Mouse (Mus musculus) limb, embryonic 15.5 days (tissue): ENCODE results near the gene Rad51b. TPM values are rescaled to one million over a fixed set of nuclear protein-coding genes. Genes with fewer than 3 reads are reported as not detected.

Experiments
- ATAC-seq: fragments of 200-750 bp; cut with Nextera tagmentation; 2 replicates; pipeline ENCODE4 v1.8.0; 2017; ENCODE audit warnings: low read depth, moderate TSS enrichment; ENCODE audit not compliant: insufficient number of reproducible peaks, low FRiP score, low TSS enrichment
- H3K27ac ChIP-seq: fragments of 300-500 bp; sonication (generic); 2 replicates; pipeline ENCODE4 v1.5.1; 2015; ENCODE audit warnings: moderate library complexity, mild to moderate bottlenecking, inconsistent platforms
- H3K27me3 ChIP-seq: fragments of 300-500 bp; sonication (generic); 2 replicates; pipeline ENCODE4 v1.6.1; 2015; ENCODE audit warnings: inconsistent platforms
- H3K36me3 ChIP-seq: fragments of 300-500 bp; sonication (generic); 2 replicates; pipeline ENCODE4 v1.6.1; 2015; ENCODE audit warnings: inconsistent platforms
- H3K4me1 ChIP-seq: fragments of 300-500 bp; sonication (generic); 2 replicates; pipeline ENCODE4 v1.6.1; 2015; ENCODE audit warnings: inconsistent platforms
- H3K4me2 ChIP-seq: fragments of 300-500 bp; sonication (generic); 2 replicates; pipeline ENCODE4 v1.6.1; 2015; ENCODE audit warnings: mild to moderate bottlenecking, inconsistent platforms
- H3K4me3 ChIP-seq: fragments of 300-500 bp; sonication (generic); 2 replicates; pipeline ENCODE4 v1.5.1; 2015; ENCODE audit warnings: mild to moderate bottlenecking, inconsistent platforms
- H3K9ac ChIP-seq: fragments of 300-500 bp; sonication (generic); 2 replicates; pipeline ENCODE4 v1.6.1; 2015; ENCODE audit warnings: inconsistent platforms
- H3K9me3 ChIP-seq: fragments of 300-500 bp; sonication (generic); 2 replicates; pipeline ENCODE4 v1.6.1; 2016; ENCODE audit warnings: inconsistent platforms
- WGBS: fragments of 180-500 bp; shearing (Covaris S2); methylation state at CpG from one replicate; pipeline ENCODE4 v1.1.7; 2015; 5-methylcytosine and 5-hydroxymethylcytosine counted together
- polyA plus RNA-seq: library from polyadenylated mRNA; unstranded; fragments of >200 nt; fragmentation: Nextera tagmentation; extraction: Ambion mirVana; gene quantifications from 2 replicates; pipeline ENCODE4 v1.2.1, GENCODE M21; 2015

Gene Rad51b
- polyA plus RNA-seq, 1 experiment from 2014 or later, result 5.2 TPM

- H3K9me3 ChIP-seq, result no peaks in the 10 kb centered on the region
- no peaks in the 10 kb centered on the region for H3K27me3 ChIP-seq
- 84% methylated on average over 1 of the region's 1 CpGs for WGBS
- H3K36me3 ChIP-seq, result no peaks in the 10 kb centered on the region
- peaks cover 17% of the 10 kb centered on the region; the same call in 1 of the 2 replicates for H3K4me1 ChIP-seq
- no peak overlapping the region for H3K4me3 ChIP-seq
- H3K4me2 ChIP-seq, result no peak overlapping the region
- H3K9ac ChIP-seq, result no peak overlapping the region
- ATAC-seq, result no peak
- H3K27ac ChIP-seq, result no peak overlapping the region
Observed at GRCm38 (mm10) chr12:79619009-79619408, 321.9 kb downstream of the Rad51b start.

GRCm38 (mm10) chr12:79620693-79621092 is 323.6 kb downstream of the Rad51b start:
- H3K4me3 ChIP-seq, result no peak overlapping the region
- WGBS, result 54% methylated on average over 5 of the region's 5 CpGs
- ATAC-seq, result no peak

GRCm38 (mm10) chr12:79623308-79623707 is 326.2 kb downstream of the Rad51b start:
- peaks cover 12% of the 10 kb centered on the region; the same call in 1 of the 2 replicates for H3K4me1 ChIP-seq
- H3K27ac ChIP-seq, result no peak overlapping the region
- H3K9ac ChIP-seq, result no peak overlapping the region
- no peak overlapping the region for H3K4me2 ChIP-seq
- no peaks in the 10 kb centered on the region for H3K9me3 ChIP-seq
- no peak overlapping the region for H3K4me3 ChIP-seq
- WGBS, result 91% methylated on average over 1 of the region's 1 CpGs
- ATAC-seq, result no peak
- no peaks in the 10 kb centered on the region for H3K27me3 ChIP-seq
- H3K36me3 ChIP-seq, result no peaks in the 10 kb centered on the region

More at GRCm38 (mm10) chr12:79620693-79621092, 323.6 kb downstream of the Rad51b start:
- H3K4me1 ChIP-seq, result peaks cover 4% of the 10 kb centered on the region; the same call in 1 of the 2 replicates
- H3K9me3 ChIP-seq, result no peaks in the 10 kb centered on the region
- H3K27ac ChIP-seq, result no peak overlapping the region
- no peak overlapping the region for H3K9ac ChIP-seq
- H3K36me3 ChIP-seq, result no peaks in the 10 kb centered on the region
- H3K27me3 ChIP-seq, result no peaks in the 10 kb centered on the region
- H3K4me2 ChIP-seq, result no peak overlapping the region

- Histone ChIP-seq H3K4me3 (no peak overlapping the region), H3K9ac (no peak overlapping the region), H3K27ac (peak overlapping the region; percentile 47), H3K9me3 (no peaks in the 10 kb centered on the region), H3K27me3 (no peaks in the 10 kb centered on the region), H3K4me1 (peaks cover 12% of the 10 kb centered on the region; the same call in 1 of the 2 replicates), H3K36me3 (no peaks in the 10 kb centered on the region), H3K4me2 (no peak overlapping the region)
- ATAC-seq, result no peak
- WGBS, result 34% methylated on average over 7 of the region's 7 CpGs
Observed at GRCm38 (mm10) chr12:79625699-79626554, 328.8 kb downstream of the Rad51b start.

- Histone ChIP-seq H3K27me3 (no peaks in the 10 kb centered on the region), H3K27ac (peak overlapping the region; percentile 47; the same call in 1 of the 2 replicates), H3K9me3 (no peaks in the 10 kb centered on the region), H3K4me3 (no peak overlapping the region), H3K9ac (no peak overlapping the region), H3K36me3 (no peaks in the 10 kb centered on the region), H3K4me2 (no peak overlapping the region), H3K4me1 (peaks cover 12% of the 10 kb centered on the region; the same call in 1 of the 2 replicates)
- 68% methylated on average over 4 of the region's 4 CpGs for WGBS
- no peak for ATAC-seq
Observed at GRCm38 (mm10) chr12:79626555-79627080, 329.5 kb downstream of the Rad51b start.

- WGBS, result 58% methylated on average over 4 of the region's 4 CpGs
- Histone ChIP-seq H3K4me3 (no peak overlapping the region), H3K36me3 (no peaks in the 10 kb centered on the region), H3K9me3 (no peaks in the 10 kb centered on the region), H3K4me2 (no peak overlapping the region), H3K27me3 (no peaks in the 10 kb centered on the region), H3K9ac (no peak overlapping the region), H3K27ac (0 out of 2 replicates have a peak overlapping the region, but pooled peaks have one; percentile 27), H3K4me1 (peaks cover 12% of the 10 kb centered on the region; the same call in 1 of the 2 replicates)
- ATAC-seq, result no peak
Observed at GRCm38 (mm10) chr12:79627351-79628120, 330.5 kb downstream of the Rad51b start.

- no peak for ATAC-seq
- H3K9ac ChIP-seq, result no peak overlapping the region
- H3K36me3 ChIP-seq, result no peaks in the 10 kb centered on the region
- WGBS, result 69% methylated on average over 5 of the region's 5 CpGs
- H3K27ac ChIP-seq, result 0 out of 2 replicates have a peak overlapping the region, but pooled peaks have one; percentile 27
- H3K9me3 ChIP-seq, result no peaks in the 10 kb centered on the region
- H3K4me1 ChIP-seq, result peaks cover 12% of the 10 kb centered on the region; the same call in 1 of the 2 replicates
- H3K27me3 ChIP-seq, result no peaks in the 10 kb centered on the region
- H3K4me3 ChIP-seq, result no peak overlapping the region
- H3K4me2 ChIP-seq, result no peak overlapping the region
Observed at GRCm38 (mm10) chr12:79628121-79628774, 331.2 kb downstream of the Rad51b start.

- WGBS, result 84% methylated on average over 7 of the region's 7 CpGs
- H3K9ac ChIP-seq, result no peak overlapping the region
- H3K9me3 ChIP-seq, result no peaks in the 10 kb centered on the region
- H3K36me3 ChIP-seq, result no peaks in the 10 kb centered on the region
- no peak for ATAC-seq
- H3K4me3 ChIP-seq, result no peak overlapping the region
- peaks cover 12% of the 10 kb centered on the region; the same call in 1 of the 2 replicates for H3K4me1 ChIP-seq
- H3K4me2 ChIP-seq, result no peak overlapping the region
- H3K27me3 ChIP-seq, result no peaks in the 10 kb centered on the region
- no peak overlapping the region for H3K27ac ChIP-seq
Observed at GRCm38 (mm10) chr12:79629945-79630850, 333.1 kb downstream of the Rad51b start.

- no peak for ATAC-seq
- Histone ChIP-seq H3K9ac (no peak overlapping the region), H3K4me1 (no peaks in the 10 kb centered on the region), H3K27me3 (no peaks in the 10 kb centered on the region), H3K9me3 (no peaks in the 10 kb centered on the region), H3K4me2 (no peak overlapping the region), H3K27ac (no peak overlapping the region), H3K4me3 (no peak overlapping the region), H3K36me3 (no peaks in the 10 kb centered on the region)
- 84% methylated on average over 9 of the region's 9 CpGs for WGBS
Observed at GRCm38 (mm10) chr12:79633458-79634106, 336.5 kb downstream of the Rad51b start.

GRCm38 (mm10) chr12:79641570-79642285 is 344.6 kb downstream of the Rad51b start:
- WGBS, result 45% methylated on average over 7 of the region's 7 CpGs
- no peak for ATAC-seq
- Histone ChIP-seq H3K36me3 (no peaks in the 10 kb centered on the region), H3K27me3 (no peaks in the 10 kb centered on the region), H3K4me3 (no peak overlapping the region), H3K4me1 (peaks cover 3% of the 10 kb centered on the region), H3K27ac (no peak overlapping the region), H3K9me3 (no peaks in the 10 kb centered on the region), H3K4me2 (no peak overlapping the region), H3K9ac (no peak overlapping the region)
